Mouse (Mus musculus) layer of hippocampus, postnatal 36 days (tissue): ENCODE results near the gene Gm37240. TPM values are rescaled to one million over a fixed set of nuclear protein-coding genes. Genes with fewer than 3 reads are reported as not detected.
"Not testable (repeated sequence)": the region's sequence is repeated elsewhere in the genome, so short reads cannot be mapped to it uniquely, and the experiment has no call there.

Experiments
- DNase-seq, 2 experiments: peaks; one replicate each; pipeline ENCODE4 v3.0.0; 2022
- total RNA-seq, 2 experiments: library from RNA; stranded (reverse); gene quantifications; 2 replicates each; pipeline ENCODE4 v1.2.3; 2021

The Gm37240 gene
- total RNA-seq, 2 experiments from 2014 or later, result not detected

DNA sequence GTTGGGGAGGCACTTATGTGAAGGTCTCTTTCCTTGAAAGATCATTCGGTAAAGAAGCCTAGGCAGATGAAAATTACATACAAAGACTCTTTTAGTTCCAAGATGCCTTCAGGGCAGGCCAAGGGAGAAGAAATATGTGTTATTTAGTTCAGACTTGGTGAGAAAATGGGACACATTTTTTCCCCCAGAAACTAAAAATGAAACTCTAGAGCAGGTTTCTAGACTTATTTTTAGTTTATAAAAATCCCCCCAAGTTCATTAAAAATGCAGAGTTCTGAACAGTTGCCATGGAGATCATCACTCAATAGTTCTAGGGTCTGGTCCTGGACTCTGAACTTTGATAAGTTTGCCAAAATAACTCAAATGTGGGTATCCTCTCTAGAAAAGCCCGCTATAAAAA is 1226.9 kb downstream of the Gm37240 start:
- no peak for DNase-seq

DNA sequence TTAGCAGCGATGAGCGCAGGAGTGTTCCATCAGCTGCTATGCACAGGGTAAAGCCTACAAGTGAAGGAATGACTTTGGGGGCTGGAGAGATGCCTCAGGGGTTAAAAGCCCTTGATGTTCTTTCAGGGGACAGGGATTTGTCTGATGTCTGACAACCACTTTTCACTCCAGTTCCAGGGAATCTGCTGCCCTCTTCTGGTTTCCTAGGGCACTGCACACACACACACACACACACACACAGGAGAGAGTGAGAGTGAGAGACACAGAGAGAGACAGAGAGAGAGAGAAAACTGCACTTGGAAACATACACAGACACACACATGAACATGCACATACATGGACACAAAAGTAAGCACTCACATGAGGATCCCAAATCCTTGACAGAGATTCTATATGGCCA is 1228.4 kb downstream of the Gm37240 start:
- no peak for DNase-seq

DNA sequence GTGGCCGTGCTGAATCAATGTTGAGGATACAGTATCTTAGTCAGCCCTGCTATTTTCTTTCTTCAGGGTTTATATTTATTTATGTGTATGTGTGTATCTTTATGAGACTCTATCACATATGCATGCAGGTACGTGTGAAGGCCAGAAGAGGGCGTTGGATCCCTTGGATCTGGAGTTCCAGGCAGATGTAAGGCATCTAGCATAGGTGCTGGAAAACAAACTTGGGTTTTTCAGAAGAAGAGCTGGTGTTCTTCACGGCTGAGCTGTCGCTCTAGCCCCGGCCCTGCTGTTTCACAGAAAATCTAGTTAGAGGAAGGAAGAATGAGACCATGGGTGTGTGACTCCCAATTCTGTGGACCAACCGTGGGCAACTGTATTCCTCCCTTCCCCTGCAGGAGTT is 1229.3 kb downstream of the Gm37240 start:
- no peak for DNase-seq

DNA sequence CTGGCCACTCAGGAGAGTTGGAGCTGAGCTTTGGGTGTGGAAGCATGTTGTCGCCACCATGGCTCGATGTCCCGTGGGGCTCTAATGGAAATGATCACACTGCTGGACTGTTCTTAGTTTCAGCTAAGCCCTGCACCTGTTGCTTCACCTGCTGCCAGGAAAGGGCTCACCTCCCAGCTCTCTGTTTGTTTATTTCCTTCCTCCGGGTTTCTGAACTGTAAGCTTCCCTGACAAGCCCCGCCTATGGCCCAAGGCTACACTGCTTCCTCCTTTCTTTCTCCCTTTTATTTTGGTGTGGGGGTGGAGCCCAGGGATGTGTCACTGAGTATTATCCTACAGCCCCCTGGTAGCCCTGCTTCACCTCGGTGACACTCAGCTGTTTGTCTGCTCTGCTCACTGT is 1230.1 kb downstream of the Gm37240 start:
- DNase-seq, result no peak

DNA sequence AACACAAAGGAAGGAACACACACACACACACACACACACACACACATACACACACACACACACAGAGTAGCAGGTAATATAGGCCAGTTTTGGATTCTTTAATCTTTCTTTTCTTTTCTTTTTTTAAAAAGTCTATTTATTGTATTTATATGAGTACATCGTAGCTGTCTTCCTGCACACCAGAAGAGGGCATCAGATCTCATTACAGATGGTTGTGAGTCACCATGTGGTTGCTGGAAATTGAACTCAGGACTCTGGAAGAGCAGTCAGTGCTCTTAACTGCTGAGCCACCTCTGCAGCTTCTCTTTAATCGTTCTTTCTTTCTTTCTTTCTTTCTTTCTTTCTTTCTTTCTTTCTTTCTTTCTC is 1231.5 kb downstream of the Gm37240 start:
- not testable (repeated sequence) for DNase-seq

DNA sequence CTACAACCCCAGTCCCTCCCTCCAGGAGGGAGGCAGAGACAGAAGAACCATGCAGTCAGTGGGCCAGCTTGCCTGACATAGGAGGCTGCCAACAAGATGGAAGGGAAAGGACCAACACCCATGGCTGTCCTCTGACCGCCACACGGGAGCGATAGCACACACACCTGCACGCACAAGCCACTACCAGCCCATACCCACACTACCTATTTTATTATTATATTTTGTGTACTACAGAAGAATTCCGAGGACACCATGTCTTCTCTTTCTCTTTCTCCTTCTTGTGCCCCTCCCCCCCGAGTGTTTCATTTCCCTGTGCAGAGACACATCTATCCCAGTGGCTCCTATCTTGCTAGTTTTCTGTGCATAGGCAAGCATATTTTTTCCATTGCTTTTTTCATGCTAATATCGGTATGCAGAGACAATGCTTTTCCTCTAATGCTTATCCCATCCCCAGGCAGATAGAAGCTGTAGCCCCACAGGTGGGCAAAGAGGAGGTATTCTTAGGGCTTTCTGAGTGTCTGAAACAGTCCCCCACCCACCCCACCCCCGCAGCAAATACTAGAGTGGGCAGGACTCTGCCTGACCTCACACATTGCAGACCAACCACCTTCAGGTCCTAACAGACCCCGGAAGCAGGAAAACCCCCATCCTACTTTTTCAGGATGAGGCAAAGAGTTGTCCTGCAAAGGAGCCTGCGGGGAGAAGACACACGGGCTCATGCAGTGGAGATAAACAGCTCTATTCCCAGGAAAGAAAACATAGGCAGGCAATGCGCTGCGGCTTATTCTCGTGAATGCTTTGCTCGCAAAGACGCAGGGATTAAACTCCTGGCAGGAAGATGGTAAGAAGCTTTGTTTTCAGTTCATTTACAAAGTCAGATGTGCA is 1232.2 kb downstream of the Gm37240 start:
- no peak for DNase-seq

DNA sequence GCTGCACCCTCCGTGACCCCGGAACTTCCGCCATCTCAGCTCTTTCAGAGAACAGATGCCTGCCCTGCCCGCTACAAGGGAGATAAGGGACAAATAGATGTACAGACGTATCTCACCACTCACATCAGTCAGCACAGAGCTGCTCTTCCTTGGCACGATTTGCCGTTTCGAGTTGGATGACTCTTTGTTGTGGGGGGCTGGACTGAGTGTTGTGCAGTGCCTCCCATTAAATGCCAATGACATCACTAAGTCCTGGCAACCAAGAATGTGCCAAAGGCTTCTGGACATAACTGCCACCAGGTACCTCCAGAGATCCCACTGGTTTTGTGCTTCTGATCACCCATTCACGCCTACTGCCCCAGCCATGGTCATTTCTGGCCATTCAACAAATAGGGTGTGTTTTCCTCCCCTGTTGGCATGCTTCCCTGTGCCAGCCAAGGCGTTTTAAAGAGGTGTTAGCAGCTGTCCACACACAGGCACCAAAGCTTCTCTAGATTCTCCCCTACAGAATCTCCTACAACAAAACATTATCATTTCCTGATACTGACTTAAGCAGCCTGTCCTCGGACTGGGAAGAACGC is 1233.0 kb downstream of the Gm37240 start:
- DNase-seq, result no peak

DNA sequence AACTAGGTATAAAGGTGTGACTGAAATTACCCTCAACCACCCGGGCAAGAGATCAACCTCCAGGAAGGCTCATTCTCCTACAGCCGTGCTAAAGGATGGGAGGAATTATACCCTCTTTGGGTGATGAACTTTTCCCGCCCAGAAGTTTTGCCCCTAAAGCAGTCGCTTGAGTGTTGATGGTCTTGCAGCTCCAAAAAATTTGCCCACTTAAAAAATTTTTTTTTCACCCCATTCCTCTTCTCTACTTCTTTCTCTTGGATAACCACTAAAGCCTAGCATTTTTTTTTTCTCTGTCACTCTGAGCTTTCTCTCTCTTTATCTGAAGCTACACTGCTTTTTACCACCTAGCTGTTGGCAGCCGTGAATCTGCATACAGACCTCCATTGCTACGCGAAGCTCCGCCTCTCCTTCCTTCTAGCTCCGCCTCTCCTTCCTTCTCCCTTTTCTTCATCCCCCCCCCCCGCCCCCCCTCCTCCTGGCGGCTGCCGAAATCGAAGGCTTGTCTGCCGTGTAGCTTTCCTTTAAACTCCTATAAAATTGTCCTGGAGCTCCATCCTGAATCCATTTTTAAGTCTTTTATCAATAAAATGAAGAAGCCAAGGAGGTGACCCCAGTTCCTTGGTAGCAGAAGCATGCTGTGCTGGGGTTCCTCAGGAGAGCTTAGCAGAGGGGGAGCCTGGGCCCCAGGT is 1233.6 kb downstream of the Gm37240 start:
- DNase-seq, result no peak

DNA sequence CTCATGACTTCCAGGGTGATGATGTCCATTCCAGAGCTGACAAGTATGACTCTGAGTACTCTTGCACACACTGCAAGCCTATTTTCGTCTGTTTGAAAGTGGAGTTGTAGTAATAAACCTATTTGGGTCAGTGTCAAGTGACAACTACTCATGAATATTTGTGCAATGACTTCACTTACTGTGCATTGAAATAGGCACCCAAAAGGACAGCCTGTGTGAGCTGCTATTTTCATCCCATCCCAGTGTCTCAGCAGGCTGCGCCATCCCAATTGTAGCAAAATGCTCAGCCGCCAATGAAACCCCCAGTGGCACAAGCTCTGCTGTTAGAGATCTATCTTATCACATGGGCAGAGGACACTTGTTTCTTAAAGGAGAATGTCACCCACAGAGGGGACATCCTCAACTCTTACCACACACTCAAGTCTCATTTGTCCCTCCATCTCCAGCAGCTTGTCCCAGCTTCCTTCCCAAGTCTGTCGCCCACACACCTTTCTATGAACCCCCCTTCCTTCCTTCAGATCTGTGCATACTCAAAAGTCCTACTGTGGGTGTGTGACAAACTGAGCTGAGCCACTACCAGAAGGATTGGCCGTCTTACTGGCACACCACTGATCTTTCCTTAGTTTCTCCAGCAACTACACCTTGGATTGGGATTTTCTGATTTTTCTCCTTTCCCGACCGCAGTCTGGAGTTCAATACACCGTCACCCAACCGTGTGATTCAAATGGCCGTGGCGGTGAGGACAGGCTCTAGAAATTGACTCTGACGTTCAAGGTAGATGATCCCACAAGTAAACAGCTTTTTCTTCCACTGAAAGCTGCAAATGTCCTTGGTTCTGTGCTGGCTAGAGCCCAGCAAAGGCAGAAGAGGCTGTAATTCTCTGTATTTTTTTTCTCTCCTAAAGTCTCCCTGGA is 1234.4 kb downstream of the Gm37240 start:
- DNase-seq, result no peak

DNA sequence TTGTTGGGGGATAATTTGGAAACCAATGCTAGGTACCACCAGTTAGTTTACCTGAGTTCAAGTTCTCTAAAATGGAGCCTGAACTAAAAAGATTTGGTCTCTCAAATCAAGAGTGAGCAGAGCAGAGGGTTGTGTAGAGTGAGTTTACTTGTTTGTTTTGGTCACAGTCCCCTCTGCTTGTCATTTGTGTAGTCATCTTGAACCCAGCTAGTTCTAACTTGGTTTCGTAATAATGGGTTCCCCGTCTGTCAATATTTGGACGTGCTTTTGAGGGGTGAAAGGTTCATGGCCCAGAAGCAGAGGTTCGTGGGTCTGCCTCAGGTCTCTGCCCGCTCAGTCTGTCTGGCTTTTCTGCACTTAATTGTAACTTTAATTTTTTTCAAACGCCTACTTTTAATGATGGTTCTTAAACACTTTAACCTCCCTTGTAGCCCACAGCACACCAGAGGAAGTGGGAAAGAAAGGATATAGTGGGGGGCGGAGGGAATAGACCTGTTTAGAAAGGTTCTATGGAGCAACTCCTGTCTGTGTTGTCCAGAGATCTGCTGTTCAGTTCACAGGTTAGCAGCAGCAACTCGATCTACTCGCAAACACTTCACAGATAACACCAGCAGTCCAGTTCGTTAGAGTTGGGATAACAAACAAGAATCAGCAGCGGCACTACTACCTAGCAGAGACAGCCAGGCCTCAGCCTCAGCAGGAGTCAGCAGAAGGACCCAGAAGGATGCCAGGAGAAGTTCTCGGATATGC is 1237.6 kb downstream of the Gm37240 start:
- no peak for DNase-seq

DNA sequence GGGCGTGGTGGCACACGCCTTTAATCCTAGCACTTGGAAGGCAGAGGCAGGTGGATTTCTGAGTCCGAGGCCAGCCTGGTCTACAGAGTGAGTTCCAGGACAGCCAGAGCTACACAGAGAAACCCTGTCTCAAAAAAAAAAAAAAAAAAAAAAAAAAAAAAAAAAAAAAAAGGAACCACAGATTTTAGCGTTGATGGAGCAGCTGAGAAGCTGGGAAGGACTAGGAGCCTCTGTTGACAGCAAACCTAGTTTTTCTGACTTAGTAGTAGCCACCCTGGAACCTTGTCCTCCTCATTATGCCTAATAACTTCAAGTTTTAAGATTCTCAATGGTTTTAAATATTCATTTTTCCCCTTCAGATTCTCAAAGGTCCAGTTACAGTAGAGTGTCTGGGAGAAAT is 1239.2 kb downstream of the Gm37240 start:
- not testable (repeated sequence) for DNase-seq

DNA sequence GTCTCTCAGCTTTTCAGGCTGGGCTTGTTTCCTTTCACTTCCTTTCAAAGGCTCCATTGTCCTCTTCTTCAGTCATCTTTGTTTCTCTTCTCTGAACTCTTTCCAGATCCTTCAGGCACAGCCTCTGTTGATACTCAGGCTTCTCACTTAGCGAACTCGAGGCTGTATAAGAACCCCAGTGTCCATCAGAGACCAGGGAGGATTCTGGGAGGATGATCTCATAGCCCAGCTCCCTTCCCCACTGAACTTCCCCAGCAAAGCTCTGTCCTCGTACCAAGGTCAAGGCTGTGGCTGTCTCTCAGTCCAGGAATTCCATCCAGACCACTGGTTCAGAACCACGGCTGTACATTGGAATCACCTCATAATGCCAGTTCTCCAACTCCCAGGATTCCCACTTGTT is 1239.7 kb downstream of the Gm37240 start:
- DNase-seq, result no peak

DNA sequence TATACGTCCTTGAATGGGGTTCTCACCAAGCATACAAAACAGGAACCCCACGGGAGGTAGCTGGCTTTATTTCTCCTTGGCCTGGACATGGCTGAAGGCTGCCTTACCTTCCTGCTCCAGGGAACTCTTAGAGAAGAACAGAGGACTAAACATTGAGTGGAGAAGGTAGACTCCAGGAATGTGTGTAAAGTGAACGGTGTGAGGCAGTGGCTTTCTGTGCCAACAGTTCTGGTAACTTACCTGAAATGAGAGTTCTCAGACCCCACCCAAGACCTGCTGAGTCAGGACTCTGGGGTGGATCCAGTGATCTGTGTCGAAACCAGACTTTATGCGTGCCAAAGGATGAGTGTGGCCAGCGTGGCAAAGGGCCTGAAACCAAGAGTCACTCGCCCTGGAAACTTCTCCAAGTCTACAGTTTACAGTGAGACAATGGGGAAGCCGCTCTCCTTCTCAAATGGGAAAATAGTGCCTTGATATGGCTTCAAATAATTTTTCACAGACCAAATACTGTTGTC is 1240.9 kb downstream of the Gm37240 start:
- no peak for DNase-seq

DNA sequence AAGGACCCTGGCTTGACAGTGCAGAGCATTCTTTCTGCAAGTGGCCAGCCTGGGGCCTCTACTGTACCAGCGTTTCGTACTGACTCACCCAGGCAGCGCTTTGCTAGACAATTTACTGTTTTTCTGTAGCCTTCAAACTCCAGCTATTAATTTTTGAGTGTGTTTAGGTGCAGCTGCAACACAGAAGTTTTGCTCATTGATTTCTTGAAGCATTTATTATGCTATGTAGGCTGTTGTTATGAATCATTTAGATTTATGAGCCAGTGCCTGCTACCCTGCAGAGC is 1241.4 kb downstream of the Gm37240 start:
- DNase-seq, result no peak

DNA sequence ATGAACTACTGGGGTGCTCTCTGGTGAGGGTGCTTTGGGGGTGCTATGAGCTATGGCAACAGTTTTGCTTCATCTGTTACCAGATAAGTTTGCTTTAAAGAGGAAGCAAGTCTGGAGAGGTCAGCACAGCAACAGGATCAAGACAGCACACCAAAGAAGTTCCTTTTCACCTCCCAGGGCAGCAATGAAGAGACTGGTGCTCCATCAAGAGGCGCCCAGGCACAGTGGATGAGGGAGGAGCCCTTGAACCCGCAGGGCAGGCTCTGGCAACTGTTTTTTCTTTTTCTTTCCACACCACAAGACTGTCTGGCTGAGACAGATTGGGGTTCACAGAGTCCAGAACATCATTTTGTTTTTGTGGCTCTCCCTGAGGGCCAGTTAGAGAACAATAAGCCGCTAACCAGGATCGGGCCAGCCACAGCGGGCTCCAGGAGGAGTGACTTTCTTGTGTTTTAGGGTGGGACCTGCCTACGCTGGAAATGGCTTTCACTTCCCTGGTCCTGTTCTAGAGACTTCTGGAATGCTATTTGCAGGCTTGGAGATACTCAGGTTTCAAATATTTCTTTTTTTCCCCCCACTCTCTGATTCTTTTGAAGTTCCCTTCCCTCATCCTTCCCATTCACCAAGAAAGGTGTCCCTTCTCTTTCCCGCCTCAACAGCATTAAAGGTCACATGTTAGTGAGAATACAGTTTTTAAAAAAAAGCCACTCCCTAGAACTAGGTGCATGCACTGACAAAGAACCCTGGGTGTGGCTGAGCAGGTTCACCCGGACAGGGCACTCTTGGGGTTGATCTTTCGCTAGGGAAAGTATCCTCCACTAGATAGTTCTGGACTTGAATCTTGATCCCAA is 1241.9 kb downstream of the Gm37240 start:
- DNase-seq, result no peak

DNA sequence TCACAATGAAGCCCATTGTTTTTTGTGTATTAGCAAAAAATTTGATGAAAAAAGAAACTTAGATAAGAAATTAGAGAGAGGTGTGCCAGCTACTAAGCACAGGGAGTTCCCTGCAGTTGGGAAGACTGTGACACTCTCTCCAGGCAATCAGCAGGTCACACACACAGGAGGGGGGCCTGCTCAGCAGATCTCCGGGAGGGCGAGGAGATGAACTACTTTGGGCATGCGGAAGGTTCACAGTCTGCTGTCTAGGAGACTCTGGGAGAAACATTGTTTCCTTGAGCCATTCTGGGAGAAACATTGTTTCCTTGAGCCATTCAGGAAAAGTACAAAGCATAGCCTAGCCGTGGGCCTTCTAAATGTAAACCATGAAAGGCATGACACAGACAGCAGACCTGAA is 1244.4 kb downstream of the Gm37240 start:
- DNase-seq, result no peak

DNA sequence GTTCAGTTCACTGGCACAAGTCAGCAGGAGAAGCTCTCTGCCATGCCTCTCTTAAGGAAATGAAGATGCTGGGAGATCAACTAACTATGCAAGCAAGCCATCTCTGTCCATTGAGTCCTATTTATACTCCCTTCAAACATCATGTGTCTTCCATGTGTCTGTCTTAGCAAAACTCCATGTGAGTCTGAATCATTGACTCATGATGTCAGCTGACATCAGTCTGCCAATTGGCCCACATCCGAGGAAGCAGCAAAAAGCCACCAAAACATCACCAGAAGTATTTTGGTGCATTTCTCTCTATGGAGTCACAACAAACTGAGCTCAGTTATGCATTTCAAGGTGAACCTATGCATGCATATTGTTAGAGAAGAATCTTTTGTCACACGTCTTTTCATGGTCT is 1245.9 kb downstream of the Gm37240 start:
- DNase-seq, result no peak

DNA sequence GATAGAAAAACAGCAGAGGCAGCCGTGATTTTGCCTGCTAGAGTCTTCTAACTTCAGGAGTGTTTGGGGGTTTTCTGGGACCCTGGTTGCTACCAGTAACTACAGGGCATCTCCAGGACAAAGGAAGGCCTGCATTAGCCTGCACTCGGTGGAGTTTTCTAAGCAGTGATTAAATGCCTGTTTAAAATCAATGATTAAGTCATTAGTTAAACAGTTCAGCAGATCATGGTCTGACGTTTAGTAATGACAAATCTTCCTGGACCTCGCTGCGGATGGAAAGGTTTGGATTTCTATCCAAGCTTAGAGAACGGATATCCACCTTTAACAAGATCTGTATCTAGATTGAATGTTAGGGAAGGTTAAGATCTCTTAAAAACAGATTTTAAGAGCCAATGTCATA is 1246.8 kb downstream of the Gm37240 start:
- no peak for DNase-seq

DNA sequence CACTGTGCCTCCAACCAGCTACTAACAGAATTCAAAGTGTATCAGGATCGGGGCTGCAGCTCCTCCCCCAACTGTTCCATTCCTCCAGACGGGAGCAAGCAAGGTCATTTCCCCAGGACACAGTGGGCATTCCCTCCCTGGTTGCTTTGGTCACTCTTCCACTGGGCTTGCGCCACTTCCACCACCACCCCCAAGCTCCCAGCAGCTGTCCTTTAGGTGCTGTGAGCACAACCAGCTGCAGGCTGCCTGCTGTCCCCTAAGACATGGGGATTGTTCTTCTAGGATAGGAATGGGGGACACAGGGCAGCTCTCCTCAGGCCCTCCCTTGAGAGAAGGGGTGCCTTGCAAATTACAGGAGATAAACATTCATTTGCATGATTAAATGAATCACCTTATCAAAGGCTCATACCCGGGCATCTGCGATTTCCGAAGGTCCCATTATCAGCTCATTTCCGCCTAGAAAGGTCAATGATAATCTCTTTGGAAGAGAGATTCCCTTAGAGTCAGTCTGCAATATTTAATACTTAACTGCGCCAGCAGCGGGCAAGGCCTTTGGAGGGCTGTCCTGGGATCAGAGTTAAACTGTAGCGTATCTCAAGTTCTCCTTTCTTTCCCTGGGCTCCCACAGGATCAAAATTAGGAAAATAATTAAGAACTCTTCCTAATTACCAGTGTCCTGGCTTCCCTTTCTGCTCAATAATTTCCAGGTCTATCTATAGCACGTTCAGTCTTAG is 1247.4 kb downstream of the Gm37240 start:
- no peak for DNase-seq

DNA sequence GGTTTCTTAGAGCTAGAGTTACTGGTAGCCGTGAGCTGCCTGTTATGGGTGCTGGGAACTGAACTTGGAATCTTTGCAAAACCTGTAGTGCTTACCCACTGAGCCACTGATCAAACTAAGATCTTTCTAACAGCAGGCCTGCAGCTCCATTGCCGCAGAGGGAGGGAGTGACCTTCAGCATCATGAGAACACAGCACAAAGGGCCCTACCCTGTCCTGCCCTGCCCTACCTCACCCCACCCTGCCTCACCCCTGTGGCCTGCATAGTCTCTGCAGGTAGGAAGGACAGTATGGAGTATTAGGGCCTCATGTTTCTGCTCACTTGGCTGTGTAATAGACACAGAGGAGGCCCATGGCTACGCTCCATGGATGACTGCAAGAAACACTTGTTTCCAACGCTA is 1248.5 kb downstream of the Gm37240 start:
- DNase-seq, result no peak
